Mouse (Mus musculus) granulocyte monocyte progenitor cell, adult 5-6 weeks (primary cell): ENCODE measurements around the gene Pnkd. TPM values are rescaled to one million over a fixed set of nuclear protein-coding genes. Genes with fewer than 3 reads are reported as not detected.
A peak's percentile ranks its signal among the peaks of the same experiment; 100 is the strongest.

ENCODE experiments used
- ATAC-seq: replicated peaks from 2 replicates; pipeline ENCODE4 v1.8.0; 2016; ENCODE audit warnings: mild to moderate bottlenecking, moderate TSS enrichment, inconsistent platforms; ENCODE audit not compliant: poor library complexity, severe bottlenecking
- total RNA-seq, 2 experiments: library from RNA; stranded (forward) in 1 of 2; stranded (reverse) in 1 of 2; fragments of 200-712, 200-1000 nt in 1 of 2; fragments of >200 nt in 1 of 2; fragmentation: Nextera tagmentation in 1 of 2; gene quantifications; 2 replicates each; pipeline ENCODE4 v1.2.3; 2014 to 2017

Pnkd gene
- total RNA-seq, 2 experiments from 2014 or later, result 14.1 to 49.8 TPM

DNA sequence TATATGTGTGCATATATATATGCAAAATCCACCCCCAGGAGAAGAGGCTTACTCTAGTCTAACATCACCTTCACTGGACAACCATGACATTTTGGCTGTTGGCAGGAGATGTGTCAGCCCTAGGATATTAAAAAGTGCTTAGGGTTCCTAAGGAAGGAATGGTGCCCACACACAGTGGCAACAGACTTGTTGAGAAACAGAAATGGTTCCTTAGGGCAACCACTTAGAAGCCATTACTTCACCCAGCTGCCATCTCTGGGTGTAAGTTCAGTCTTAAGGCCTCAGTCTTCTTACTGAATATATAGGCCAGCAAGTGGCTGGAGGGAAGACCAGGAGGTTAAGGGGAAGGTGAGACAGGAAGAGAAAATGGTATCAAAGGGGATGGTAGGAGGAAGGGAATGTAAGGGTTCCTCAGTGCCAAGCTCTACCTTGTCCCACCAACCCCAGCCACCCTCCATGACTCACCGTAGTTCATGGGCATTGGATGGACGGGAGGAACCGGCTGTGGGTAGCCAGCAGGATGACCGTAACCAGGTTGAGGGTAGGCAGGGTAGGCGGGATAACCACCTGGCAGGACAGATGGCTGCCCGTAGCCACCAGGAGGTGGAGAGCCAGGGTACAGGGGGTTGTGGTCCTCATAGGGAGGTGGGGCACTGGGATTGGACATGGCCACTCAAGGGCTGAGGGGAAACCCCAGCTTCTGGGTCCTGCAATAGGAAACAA is 10.2 kb downstream of the Pnkd start:
- peak; percentile 17 for ATAC-seq

- ATAC-seq, result peak; percentile 70
Measured at GRCm38 (mm10) chr1:74295456-74296171, 10.9 kb downstream of the Pnkd start.

DNA sequence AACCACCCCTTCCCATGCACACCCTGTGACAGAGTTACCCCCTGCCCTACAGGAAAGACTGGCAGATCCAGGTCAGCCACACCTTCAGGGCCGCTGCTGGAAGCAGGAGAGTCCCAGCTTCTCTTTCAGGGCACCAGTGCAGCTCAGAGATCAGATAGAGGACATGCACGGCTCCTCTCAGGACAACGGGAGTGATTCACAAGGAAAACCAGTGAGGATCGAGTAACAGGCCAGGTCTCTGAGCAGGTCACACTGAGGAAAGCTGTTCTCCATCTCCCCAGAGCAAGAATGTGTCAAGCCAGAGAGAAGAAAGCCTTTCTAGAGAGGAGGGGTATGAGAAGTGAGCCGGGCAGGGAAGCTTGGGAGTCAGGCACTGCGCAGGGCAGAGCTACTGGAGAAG is 11.7 kb downstream of the Pnkd start:
- no peak for ATAC-seq

DNA sequence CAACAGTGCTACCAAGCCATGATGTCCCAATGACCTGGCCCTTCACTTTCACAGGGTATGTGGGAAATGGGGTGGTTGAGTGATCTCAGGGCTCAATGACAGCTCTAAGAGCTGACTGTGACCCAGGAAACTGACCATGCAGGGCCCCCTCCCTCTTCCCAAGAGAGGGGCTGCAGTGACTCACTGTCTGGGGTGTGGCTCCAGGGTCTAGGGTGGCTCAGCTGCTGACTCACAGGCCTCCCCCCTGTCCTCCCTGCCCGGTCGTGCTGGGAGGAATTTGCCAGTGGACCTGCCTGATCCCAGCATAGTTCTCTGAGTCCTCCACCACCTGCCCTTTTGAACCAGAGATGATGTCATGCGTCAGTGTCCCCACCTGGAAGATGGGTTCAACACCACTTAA is 12.5 kb downstream of the Pnkd start:
- no peak for ATAC-seq

DNA sequence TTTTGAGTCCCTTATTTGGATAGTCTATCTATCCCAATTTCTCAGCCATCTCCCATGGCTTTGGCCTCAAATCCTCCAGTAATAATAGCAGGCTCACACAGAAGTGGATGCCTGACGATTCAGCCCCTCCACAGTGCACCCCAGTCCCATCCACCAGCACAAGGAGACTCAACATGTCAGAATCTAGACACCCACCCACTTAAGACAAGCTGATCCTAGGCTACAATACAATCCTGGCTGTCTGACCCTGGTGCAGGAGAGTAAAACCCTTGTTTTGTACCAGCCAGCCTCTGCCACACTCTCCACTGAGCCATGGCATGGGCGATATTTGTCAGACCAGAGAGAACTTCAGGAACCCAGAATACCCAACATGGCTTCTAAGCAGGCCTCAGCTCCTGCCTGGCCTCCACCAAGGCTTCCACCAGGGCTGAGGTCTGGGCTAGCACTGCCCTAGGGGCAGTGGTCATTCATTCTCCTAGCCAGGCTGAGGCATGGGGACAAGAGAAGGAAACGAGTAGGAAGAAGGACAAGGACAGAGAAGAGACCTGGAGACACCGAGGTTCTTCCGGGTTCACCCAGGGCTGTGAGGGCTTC is 13.5 kb downstream of the Pnkd start:
- ATAC-seq, result no peak

DNA sequence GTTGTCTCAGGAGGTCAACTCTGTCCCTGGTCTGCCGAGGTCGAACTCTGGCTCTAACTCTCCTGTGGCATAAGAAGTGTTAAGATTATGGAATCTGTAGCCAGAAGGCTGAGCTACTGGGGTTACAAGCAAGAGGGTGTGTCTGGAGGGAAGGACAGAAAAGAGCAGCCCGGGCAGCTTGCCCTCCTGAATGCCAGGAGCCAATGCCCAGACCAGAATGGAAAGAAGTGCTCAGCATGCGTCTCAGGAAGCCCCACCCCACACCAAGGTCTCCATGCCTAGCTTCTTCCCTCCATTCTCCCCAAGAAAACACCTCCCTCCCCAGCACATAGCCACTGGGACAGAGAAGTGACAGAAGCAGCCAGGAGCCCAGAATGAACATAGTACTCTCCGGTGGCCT is 14.3 kb downstream of the Pnkd start:
- no peak for ATAC-seq

DNA sequence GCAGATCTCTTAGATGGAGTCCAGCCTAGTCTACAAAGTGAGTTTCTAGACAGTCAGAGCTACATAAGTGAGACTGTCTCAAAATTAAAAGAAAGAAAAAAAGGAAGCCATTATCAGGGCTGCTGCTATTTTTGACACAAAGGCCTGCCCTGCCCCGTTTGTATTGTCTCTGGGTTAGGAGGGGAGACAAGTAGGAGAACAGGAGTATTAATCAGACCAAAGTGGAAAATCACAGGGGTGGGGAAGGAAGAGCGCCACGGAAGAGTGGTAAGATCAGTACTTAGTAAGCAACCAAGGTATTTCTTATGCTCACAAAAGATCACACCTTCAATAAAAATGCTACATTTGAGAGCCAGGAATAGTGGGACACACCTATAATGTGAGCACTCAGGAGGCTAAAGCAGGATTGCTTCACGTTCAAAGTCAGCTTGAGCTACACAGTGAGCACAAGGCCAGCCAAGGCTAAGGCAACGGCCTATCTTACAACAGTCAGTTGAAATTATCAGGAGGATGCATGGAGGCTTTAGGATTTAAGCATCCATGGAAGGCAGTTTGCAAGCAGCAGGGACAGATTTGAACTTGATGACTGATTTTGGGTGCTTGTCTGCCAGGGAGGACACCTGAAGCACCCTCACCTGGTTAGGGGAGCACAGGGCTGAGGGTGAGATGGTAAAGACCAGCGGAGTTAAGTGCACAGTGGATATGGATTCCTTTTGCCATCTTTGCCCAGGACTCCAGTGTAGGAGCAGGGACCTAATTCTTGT is 15.8 kb downstream of the Pnkd start:
- ATAC-seq, result no peak

- no peak for ATAC-seq
Measured at GRCm38 (mm10) chr1:74302229-74302628, 17.5 kb downstream of the Pnkd start.

GRCm38 (mm10) chr1:74302835-74303234 is 18.1 kb downstream of the Pnkd start:
- ATAC-seq, result no peak

DNA sequence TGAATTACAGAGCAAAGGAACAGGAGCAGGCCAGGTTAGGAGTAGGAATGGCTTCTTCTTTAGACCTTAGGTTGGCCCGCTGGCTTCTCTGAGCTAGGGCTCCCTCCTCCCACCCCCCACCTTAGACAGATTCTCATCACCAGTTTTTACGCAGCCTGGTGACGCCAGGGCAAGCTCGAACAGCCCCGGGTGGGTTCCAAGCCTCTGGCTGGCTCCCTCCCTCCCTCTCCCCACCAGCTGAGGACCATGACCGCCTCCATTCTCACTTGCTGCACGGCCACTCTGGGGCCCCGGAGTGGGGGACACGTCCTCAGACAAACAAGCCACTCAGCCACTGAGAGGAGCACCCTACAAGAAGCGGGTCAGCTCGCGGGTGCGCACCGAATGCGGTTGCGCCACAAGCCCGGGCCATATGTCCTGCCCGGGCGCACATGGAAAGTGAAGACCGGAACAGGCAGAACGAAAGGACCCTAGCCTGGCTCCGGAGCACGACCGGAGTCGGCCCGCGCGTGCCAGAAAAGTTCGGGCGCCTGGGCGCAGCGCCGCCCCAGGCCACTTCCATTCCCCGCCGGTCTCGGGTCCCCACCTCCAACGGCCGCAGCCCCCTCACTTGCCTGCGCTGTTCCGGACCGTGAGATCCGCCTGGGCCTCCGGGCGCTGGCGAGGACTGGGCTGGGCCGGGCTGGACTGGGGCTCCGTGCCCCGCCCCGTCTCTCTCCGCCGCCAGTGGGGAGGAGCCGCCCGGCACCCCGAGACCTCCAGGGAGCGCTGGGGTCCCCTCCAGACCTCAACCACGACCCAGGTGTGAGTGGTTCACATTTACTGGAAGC is 19.0 kb downstream of the Pnkd start:
- peak; percentile 79 for ATAC-seq

GRCm38 (mm10) chr1:74304339-74304790 is 19.6 kb downstream of the Pnkd start:
- ATAC-seq, result peak; percentile 29; the same call in 1 of the 2 replicates

GRCm38 (mm10) chr1:74304946-74305345 is 20.2 kb downstream of the Pnkd start:
- ATAC-seq, result no peak

- no peak for ATAC-seq
Measured at GRCm38 (mm10) chr1:74305522-74305921, 20.8 kb downstream of the Pnkd start, which contains the start of gene Tmbim1. Gene Tmbim1 (minus strand): TSS chr1:74305622.

DNA sequence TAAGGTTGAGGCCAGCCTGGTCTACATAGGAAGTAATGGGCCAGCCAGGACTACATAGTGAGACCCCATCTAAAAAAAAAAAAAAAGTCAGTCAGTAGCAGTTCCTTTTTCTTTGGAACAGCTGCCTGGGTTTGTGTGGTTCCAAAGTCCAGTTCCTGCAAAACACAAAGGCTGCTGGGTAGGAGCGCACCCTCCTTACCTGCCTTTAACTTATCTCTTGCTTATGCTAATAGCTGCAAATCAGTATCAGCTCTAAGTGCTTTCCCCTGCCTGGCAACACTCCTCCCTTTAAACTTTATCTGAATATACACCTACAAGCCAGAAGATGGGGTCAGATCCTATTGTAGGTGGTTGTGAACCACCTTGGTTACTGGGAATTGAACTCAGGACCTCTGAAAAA is 22.4 kb downstream of the Pnkd start:
- no peak for ATAC-seq

GRCm38 (mm10) chr1:74308001-74308964 is 23.6 kb downstream of the Pnkd start:
- 0 out of 2 replicates have a peak, but pooled peaks have one; percentile 16 for ATAC-seq

- ATAC-seq, result no peak
Measured at GRCm38 (mm10) chr1:74309767-74310166, 25.0 kb downstream of the Pnkd start.

GRCm38 (mm10) chr1:74313049-74313692 is 28.4 kb downstream of the Pnkd start:
- peak; percentile 83 for ATAC-seq

- ATAC-seq, result no peak
Measured at GRCm38 (mm10) chr1:74314796-74315195, 30.1 kb downstream of the Pnkd start.
